Mouse (Mus musculus) WW6 (cell line): ENCODE data around the gene Olfr1350.
"Not testable (repeated sequence)": the region's sequence is repeated elsewhere in the genome, so short reads cannot be mapped to it uniquely, and the experiment has no call there.

Source experiments
- DNase-seq: peaks from one replicate; pipeline ENCODE4 v3.0.0-alpha.2; 2013; ENCODE audit warnings: low read depth, low spot score

Olfr1350 gene

DNA sequence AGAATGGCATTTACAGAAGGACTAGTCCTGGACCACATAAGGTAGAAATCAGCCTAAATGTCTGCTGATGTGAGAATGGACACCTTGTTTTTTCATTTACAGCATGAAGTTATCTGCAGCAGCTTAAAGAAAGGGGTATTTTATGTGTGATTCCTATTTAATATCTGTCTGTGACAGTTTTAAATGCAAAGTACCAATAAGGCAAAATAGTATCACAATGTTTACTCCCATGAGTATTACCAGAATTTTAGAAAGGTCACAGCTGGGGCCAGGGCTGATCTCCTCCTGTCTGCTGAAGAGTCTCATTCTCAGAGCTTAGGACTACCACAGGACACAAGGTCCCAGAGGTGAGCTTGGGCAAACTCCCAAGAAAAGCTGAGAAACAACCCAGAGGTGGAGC, at the start of gene Olfr1350:
Olfr1350 (plus strand) TSS at position 301 of the 400 bp plus-strand sequence.
- no peak for DNase-seq

DNA sequence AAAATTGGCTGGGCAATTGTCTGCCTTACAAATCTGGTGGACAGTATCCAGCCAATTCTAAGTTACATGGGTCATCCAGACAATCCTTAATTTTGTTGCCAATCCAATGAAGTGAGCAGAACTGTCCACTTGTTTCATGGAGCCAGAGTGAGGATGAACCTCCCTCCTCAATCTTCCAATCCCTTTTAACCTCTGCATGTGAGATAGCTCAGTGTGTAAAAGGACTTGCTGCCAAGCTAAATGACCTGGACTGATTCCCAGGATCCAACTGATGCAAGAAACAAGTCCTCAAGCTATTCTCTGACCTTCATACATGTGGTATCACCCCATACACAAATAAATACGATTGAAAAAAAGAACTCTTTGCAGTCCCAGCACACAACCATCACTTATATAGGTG, 43.0 kb upstream of the Olfr1350 start:
- no peak for DNase-seq

DNA sequence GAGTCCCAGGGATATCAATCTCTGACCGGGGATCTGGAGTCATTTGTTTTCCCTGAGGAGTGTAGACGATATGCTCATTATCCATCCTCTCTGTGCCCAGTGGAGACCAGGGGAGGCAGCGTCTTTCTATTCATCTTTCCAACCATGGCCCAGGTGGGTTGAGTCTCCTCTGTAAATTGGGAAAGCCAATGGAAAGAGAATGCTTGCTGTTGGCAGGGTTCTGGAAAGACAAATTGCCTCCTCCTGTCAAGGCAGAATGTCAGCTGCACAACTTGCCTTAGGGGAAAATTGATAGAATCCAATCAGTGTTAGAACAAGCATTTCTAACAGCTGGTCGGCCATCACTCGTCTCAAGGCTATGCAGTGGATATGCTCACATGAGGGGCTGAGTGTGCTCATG, 41.8 kb upstream of the Olfr1350 start, which contains the start of gene Olfr1349:
Olfr1349 (minus strand) TSS at position 101 of the 400 bp plus-strand sequence.
- no peak for DNase-seq

DNA sequence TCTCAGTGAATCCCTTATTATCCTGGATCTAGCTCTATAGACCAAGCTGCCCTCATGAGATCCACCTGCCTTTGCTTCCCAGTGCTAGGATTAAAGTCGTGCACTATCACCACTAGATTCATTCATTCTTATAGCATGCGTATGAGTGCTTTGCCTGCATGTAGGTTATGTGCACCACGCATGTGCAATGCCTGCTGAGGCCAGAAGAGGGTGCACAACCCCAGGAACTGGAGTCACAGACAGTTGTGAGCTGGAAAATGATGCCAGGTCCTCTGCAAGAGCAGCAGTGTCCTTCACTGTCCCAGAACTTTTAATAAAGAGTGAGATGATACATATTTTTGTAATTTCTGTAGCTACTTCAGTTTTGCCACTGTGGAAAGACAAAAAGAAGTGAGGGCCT, 39.6 kb upstream of the Olfr1350 start:
- peak; percentile 18 for DNase-seq

DNA sequence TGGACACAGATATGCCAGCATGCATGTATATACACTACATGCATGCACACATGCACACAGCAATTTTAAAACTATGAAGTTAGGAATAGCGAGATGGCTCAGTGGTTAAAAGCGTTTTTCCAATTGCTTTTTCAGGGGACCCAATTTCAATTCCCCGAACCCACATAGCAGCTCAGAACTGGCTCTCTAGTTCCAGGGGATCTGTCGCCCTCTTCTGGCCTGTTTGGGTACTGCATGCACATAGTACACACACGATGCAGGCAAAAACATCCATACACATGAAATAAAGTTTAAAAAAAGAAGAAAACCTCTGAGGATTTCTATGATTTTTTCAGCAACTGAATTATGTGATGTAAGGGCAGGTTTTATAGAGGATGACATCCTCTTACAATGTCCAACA, 38.5 kb upstream of the Olfr1350 start:
- DNase-seq = peak; percentile 9

DNA sequence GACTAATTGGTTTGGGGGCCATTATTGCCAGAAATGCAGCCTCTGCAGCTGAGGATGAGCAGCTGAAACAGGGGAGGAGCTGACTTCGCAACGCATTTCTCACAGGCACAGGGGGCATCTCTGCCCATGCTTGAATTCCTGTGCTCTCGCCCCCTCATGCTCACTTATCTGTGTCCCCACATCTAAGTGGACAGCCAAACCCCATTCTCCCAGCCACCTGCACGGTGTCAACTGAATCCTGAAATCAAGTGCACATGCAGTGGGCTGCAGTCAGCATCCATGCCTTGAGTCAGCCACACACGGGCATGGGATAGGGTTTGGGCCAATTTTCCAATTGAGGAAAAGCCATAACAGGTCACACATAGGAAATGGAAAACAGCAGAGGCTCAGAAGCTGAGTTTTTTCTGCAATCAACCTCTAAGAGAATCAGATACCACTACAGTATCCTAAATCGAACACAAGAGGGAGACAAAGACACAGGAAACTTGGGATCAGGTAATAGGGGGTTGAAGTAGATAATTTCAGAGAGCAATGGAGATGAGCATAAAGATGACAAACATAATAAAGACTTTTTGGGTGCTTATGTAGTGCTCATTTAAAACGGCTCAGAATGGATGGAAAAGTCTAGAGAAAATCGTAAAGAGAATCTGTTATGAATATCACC, 21.6 kb downstream of the Olfr1350 start:
- no peak for DNase-seq

DNA sequence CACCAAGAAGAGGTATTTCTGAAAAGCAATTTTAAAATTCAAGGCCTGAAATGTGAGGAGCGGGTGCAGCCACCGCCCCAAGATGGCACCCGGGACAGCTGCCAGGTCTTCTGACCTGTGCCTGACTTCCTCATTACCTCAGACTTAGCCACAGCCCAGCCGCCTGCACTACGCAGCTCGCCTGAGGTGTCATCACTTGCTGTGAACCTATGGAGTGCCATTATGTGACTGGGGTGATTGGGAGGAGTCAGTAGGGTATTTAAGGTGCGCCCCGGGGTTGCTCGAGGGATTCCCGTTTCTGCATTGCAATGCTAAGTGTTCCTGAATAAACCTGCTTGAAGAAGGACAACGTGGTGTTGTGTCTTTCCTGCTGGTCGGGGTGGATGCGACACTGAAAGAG, 24.1 kb downstream of the Olfr1350 start:
- not testable (repeated sequence) for DNase-seq

DNA sequence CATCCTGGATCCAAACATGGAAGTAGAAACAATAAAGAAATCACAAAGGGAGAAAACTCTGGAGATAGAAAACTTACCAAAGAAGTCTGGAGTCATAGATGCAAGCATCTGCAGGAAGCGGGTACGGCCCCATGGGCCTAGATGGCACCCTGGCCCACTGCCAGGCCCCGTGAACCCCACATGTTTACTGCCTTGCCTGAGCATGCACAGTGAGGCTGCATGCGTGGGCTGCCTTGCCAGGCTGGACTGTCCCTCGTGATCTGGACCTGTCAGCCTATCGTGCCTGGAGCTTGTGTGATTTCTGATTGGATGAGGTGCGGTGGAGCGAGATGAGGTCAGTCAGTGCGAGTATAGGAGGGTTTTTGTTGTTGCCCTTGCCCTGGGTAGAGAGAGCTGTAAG, 38.7 kb downstream of the Olfr1350 start:
- no peak for DNase-seq
